Mouse (Mus musculus) adrenal gland, postnatal 14 days (tissue): ENCODE data around the gene Ltbp1. TPM values are rescaled to one million over a fixed set of nuclear protein-coding genes. Genes with fewer than 3 reads are reported as not detected.

ENCODE experiments used
- DNase-seq: peaks from one replicate; pipeline ENCODE4 v3.0.0; 2021; ENCODE audit warnings: mixed read lengths
- total RNA-seq: library from RNA; stranded (reverse); gene quantifications from 2 replicates; pipeline ENCODE4 v1.2.3, GENCODE M21; 2021

Gene Ltbp1
- total RNA-seq, 1 experiment from 2014 or later, result 12.7 TPM

DNA sequence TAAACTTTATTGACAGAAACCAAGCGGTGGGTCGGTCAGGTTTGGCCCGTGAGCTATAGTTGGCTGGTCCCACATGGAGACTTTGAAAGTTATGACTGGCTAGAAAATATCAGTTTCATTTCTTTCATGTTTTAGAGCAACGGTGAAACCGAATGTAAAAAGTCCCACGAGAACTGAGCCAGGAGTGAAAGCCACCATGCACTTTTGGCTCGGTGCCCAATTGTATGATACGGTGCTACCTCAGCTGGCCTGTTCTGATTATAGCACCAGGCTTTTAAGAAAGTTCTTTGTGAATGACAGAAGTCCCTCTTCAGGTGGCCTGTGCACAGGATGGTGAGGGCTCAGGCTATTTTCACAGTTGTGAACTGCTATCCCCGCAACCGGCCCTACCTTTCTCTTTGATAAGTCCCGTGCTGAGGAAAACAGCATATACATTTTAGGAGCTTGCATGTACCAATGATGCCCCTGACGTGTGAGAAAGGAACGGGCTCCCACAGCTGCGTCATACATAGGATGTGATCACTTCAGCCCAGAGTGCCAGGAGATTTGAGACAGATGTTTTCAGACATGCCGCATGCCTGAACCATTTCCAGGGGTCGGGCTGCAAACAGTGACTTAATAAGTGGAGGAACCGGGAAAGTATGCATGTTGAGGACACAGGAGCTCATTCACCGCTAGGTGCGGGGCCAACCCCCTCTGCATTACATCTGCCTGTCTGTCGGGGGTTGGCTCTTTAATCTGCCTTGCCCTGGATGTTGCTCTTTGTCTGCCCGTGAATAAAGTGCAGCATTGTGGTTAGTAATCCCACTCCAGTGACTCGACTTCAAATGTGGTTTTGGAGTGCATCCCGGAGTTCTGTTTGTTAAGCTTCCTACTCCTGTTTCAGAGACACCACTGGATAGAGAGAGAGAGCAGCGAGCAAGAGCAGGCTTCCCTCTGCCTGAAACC lies 172.8 kb downstream of the Ltbp1 start:
- peak; percentile 12 for DNase-seq

GRCm38 (mm10) chr17:75179001-75179400 lies 173.6 kb downstream of the Ltbp1 start:
- DNase-seq, result no peak

- DNase-seq, result no peak
Observed at GRCm38 (mm10) chr17:75180301-75180700, 174.9 kb downstream of the Ltbp1 start.

GRCm38 (mm10) chr17:75180956-75181588 lies 175.7 kb downstream of the Ltbp1 start:
- peak; percentile 7 for DNase-seq

GRCm38 (mm10) chr17:75182319-75183001 lies 177.1 kb downstream of the Ltbp1 start:
- no peak for DNase-seq

DNA sequence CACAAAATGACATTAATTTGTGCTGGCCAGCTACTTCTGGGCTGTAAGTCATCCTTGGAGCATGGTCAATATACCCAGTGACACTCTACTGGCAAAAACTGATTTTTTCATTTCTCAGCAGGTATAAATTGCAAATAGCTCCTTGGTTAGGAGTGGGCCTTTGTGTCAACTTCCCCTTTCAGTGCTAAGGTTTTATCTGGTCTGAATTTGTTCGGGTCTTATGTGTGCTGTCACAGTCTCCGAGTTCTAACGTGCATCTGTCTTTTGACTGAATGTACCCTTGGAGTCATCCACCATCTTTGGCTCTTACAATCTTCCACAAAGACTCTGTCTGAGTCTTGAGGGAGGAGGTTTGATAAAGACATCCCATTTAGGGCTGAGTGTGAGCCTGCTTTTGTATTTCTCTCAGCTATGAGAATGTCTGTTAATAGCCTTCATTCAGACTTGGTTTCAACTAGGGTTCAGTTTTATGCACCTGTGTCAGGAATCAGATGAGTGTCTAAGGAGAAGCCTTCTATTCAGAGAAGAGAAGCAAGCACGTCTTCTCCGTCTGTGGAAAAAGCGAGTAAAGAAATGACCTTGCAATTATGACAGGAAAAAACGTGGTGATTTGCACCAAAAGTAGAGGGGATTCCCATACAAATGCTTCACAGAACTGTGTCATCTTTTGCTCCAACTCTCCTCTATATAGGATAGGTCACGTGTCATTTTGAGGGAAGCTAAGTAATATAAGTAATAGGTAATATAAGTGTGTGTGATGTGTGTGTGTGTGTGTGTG lies 181.6 kb downstream of the Ltbp1 start:
- no peak for DNase-seq

DNA sequence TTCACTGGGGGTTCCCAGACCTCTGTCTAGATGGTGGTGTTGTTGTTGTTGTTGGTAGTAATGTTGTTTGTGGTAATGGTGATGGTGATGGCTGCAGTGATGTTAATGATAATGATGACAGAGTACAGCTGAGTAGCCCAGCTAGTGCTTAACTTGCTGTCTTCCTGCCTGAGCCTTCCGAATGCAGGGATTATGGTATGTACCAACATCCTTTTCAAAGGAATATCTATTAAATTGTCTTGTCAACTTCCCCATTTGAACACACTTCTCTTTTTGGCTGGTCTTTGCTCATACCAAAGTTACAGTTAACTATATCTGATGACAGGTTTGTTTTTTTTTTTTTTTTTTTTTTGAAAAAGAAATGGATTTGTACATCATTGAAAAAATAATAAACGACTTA lies 191.6 kb downstream of the Ltbp1 start:
- DNase-seq, result no peak

- no peak for DNase-seq
Observed at GRCm38 (mm10) chr17:75198767-75199166, 193.4 kb downstream of the Ltbp1 start.

GRCm38 (mm10) chr17:75199694-75200093 lies 194.3 kb downstream of the Ltbp1 start:
- peak; percentile 17 for DNase-seq

GRCm38 (mm10) chr17:75202314-75202713 lies 196.9 kb downstream of the Ltbp1 start:
- DNase-seq, result no peak

DNA sequence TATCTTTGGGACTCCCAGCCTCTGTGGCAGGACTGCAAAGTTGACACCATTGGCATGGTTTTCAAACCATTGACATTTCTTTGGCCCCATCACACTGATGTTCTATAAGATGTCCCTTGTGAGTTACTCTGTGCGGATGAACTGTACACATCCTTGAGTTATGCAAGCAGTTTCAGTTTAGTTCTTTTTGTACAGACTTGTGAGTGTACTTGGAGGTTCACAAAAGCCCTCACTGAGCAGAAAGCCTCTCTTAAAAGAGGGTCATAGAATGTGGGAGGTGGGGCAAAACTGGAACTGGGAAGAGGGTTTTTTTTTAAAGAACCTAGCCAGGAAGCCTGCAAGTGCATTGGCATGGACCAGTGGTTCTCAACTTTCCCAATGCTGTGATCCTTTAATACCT lies 198.7 kb downstream of the Ltbp1 start:
- no peak for DNase-seq

GRCm38 (mm10) chr17:75206281-75206680 lies 200.9 kb downstream of the Ltbp1 start:
- no peak for DNase-seq

DNA sequence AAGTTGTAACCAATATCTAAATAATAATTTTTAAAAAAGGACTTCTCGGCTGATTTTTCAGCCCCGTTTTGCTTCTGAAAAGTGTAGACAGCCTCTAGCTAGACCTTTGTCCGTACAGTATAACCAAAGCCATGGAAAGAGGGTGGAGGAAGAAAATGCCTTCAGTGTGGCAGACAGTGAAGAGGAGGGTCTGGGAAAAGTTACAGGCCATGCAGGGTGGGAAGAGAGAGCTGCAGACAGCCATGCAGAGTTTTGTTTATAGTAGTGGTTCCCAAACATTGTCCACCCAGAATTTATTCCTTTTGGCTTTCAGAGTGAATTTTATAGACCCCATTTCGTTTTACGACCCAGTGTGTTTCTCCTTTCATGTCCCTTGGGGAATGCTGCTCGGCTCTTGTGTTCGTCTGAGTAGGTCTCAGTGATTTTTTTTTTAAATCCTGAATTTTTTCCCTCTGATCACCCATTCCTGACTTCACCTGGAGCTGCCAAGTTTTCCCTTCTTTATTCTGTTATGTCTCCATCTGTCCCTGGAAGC lies 202.9 kb downstream of the Ltbp1 start:
- DNase-seq, result no peak

- DNase-seq, result no peak
Observed at GRCm38 (mm10) chr17:75210526-75210925, 205.2 kb downstream of the Ltbp1 start.

DNA sequence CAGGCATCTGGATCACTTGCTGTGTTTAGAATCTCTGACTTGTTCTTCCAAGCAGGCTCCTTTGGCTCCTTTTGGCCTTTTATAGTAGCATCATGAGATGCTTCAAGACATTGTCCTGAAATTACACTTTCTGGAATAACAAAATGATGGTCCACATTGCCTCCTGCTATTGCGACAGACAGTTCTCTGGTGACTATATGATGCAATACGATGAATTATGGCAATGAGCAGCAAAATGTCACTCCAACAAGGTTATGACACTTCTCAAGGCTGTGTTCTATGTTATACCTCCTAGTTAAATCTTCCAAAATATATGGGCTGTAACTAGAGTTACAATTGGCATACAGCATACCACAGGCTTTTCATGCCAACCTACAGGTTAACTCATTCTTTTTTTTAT lies 211.0 kb downstream of the Ltbp1 start:
- no peak for DNase-seq

DNA sequence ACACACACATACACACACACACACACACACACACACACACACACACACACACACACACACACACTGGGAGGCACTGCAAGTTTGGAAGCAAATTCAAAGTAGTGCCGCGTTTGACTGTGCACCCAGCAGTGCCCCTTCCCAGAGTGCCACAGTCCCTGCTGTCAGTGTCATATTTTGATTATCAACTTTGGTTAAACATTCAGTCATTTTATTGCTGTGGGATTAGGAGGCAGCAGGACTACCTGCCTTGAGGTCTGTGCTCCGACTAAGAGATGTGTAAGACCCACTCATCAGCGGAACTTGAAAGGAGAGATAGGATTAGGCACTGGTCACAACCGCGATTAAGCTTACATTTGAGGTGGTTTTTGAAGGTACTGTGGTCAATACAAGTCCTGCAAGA lies 213.3 kb downstream of the Ltbp1 start:
- no peak for DNase-seq

DNA sequence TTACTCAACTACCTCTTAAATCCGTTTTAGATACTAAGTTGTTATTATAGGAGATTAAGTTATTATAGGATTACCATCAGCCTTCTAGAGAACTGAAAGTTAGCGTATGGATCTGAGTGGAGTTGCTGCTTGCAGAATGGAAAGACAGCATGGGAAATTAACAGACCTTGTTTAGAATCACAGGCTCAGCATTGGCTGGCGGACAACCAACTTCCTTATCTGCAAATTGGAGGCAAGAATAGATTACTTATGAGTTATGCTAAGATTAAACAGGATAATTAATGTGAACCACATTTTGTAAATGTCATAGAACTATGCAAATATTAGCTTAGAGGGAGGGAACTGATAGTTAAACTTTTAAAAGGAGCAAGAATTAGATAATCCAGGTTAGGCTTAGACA lies 223.0 kb downstream of the Ltbp1 start:
- peak; percentile 9 for DNase-seq

DNA sequence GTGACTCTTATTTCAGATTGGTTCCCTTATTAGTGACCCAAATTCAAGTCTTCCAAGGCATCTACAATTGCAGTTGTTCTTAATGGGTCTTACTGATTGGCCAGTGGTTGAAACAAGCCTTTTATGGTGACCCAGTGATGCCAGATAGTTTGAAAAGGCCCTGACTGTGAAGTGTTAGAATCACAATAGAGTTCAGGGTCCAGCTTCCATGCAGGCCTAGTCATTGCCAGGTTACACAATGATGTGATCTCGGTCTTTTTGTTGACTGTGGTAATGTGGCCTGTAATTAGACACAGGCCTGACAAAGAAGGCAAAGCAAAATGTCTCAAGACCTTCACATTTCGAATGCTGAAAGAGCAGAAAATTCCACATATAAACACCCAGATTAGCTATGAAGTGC lies 227.8 kb downstream of the Ltbp1 start:
- DNase-seq, result no peak

DNA sequence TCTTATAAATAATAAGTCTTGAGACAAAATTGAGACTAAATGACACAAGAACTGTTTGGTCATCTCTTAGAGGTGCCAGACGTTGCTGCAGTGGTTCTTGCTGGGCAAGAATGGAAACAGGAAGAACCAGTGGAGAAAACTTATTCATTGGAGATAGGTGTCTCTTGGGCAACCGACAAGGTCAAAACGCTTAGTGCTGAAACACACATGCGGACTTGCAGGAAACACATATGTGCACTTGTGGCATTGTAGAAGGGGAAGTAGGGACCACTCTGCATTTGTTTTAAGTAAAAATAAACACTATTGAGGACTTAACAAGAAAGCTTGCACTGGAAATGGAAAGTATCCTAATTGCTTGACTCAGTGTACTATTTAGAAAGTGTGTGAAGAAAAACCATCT lies 228.6 kb downstream of the Ltbp1 start:
- no peak for DNase-seq

GRCm38 (mm10) chr17:75235781-75236180 lies 230.4 kb downstream of the Ltbp1 start:
- no peak for DNase-seq

DNA sequence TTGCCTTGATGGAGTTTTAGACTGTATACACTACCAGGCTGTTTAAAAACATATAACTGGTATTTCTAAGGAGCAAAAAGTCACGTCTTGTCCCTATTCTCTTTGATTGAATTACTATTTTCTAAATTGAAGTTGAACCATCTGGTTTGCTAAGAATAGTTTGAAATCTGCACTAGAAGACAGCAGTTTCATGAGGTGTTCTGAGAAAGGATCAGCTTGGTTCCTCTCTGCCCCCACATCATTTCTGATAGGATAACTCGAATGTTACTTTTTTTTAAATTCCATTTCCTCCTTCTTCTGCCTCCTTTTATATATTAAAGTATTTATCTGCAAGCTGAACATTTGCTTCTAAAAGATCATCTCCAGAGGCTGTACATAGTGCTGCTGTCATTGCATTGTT lies 231.2 kb downstream of the Ltbp1 start:
- no peak for DNase-seq

DNA sequence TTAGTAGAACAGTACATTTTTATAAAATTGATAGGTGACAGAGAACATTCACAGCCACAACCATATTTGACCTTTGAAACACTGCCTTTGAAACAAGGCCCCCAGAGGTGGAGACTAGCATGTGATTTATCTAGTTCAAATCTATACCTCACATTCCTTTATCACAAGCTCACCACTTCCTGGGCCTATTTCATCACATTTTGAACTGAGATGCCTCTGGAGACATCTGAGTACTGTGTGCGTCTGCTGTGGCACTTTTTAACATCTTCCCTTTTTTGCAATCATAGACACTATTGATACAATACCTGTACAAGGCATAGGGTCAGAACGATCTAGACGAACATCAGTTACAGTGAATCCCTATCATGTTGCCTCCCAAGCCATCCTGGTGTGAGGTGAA lies 232.1 kb downstream of the Ltbp1 start:
- DNase-seq, result no peak
